Mouse (Mus musculus) CD4-positive naive resting alpha-beta T cell, adult 76 days (primary cell): ENCODE results near the gene Cryab. TPM values are rescaled to one million over a fixed set of nuclear protein-coding genes. Genes with fewer than 3 reads are reported as not detected.

Experiments used
- total RNA-seq: library from RNA; stranded (reverse); gene quantifications from one replicate; pipeline ENCODE4 v1.2.4, GENCODE M21; 2023

Cryab gene
- not detected for total RNA-seq

DNA sequence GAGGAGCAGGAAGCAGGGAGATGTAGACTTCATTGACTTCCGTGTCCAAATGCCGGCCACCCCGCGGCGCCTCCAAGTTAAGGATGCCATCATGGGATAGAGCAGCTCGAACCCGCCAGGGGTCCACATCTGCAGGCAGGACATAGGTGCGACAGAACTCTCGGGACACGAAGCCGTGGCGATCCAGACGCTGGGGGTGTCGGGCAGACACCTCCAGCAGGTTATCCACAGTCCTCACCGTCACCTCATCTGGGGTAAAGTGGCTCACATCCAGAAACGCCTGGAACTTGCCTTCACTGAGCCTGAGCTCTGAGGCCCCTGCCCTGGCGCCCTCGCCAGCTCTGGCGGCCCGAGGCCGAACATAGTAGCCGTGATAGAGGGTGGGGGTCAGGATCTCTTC, at the start of gene Cryab:
TSS of gene Cryab (plus strand) at position 3 of the 400 bp plus-strand sequence.

DNA sequence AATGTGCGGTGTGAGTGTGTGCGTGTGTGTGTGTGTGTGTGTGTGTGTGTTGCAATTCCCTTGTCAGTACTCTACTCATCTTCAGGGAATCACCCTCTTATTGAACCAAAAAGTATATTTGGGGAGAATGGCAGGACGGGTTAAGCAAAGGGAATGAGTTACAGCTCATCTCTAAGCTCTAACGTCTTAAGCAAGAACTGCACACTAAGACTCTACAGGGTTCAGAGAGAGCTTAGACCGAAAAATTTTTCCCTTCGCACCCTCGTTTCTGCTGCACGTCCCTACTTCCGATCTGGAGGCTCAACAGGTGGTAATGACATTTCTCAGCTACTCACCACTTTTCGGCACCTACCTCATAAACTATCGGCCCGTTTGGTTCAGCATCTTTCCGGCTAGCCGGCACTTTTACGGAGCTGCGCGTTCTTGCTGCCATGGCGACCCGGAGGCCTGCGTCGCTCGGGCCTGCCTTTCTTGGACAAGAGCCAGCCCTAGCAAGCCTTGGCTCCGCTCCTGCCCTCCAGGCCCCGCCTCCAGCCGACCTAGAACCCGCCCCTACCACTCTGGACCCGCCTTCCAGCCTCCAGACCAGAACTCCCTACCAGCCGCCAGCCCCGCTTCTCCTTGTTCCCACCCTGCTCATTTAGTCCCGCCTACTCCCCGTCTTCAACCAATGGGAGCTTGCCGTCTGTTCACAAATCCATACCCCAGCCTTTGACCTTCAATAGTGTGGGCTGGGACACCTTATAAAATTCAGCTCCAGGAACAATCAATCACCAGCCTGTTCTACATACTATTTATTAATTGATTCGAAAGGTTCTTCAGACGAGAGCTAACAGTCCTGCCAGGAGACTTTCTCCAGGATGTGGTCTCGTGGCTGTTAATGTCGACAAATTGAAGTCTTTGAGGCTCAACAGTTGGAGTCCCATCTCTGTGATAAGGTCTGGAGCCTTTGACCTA, 11.9 kb upstream of the Cryab start, which contains the start of gene Dixdc1:
TSS of gene Dixdc1 (minus strand) at position 604 of the 957 bp plus-strand sequence.

DNA sequence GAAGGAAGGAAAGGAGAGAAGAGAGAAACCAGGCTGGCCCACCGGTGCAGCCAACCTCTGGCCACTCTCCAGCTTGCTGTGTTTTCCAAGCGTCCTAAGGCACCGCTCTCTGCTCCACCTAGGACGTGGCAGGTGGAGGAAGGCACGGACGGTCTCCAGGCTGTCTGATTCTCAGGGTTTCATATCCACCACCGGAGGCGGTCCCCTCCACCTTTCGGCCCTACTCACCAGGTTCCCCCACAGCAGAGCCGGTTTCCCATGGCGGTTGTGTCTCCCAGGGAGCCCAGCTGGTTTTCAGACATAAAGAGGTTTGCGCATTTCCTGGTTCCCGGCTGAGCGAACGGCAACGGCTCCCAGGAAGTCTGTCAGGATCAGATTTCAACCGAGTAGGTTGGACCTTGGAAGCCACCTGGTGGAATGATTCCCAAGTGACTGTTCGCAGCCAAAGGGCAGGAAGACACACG, 4.9 kb upstream of the Cryab start, which contains the start of gene 2310030G06Rik:
TSS of gene 2310030G06Rik (minus strand) at position 323 of the 464 bp plus-strand sequence.

DNA sequence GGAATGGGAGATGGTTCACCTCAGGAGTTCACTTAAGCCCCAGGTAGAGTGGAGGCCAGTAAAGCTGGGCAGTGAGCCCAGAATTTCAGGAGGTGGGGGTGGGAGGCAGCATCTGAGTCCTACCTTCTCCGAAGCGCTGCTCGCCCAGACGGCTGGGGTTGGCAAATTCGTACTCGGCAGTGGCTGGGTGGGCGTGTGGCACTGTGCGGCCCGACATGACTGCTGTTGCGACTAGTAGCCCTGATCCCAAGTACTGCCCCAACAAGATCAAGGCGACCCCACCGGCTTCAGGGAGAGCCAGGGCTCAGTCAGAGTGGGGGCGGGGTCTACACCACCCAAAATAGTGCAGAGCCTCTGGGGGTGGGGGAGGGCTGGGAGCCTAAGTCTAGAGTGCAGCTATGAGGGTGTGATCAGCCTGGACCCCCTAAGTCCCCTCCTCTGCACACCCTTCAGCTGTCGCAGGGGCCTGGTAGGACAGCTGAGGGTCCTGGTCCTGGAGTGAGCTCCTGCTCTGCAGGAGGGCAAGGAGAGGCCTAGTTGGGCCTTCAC, 1.0 kb downstream of the Cryab start, which contains the start of gene Hspb2:
TSS of gene Hspb2 (minus strand) at position 301 of the 549 bp plus-strand sequence.

DNA sequence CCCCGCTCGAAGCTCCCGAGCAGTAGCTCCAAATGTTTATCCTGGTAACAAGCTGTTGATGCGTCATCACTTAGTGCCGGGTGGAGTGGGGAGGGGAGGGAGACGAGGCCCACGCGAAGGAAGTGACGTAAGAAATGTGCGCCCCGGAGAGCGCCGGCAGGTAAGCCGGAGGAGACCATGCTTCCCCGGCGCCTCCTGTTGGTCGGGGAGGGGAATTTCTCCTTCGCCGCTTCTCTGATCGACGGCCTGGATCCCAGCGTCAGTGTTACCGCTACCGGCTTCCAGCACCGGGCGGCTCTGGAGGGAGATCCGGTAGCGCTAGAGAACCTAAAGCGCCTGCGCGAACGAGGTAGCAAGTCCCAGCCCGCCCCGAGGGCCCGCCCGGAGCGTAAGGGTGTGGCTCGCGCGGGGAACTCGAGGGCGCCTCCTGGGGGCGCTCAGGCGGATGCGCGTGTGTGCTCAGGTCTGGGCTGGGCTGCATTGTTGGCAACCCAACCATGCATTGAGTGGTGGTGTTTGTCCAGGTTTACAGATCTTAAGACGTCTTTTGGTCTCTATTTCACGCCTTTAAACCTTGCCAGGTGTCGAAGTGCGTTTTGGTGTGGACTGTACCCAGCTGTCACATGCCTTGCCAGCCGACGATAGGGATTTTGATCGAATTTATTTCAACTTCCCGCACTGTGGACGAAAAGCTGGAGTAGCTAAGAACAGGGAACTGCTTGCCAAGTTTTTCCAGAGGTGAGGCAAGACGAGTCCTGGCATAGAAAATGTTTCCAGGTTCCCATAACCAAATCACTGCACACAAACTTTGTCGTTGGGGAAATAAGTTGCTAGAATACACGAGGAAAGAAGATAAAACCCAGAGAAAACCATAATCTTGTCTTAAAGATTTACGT, 17.2 kb downstream of the Cryab start, which contains the start of gene Fdxacb1:
TSS of gene Fdxacb1 (plus strand) at position 130 of the 896 bp plus-strand sequence.

DNA sequence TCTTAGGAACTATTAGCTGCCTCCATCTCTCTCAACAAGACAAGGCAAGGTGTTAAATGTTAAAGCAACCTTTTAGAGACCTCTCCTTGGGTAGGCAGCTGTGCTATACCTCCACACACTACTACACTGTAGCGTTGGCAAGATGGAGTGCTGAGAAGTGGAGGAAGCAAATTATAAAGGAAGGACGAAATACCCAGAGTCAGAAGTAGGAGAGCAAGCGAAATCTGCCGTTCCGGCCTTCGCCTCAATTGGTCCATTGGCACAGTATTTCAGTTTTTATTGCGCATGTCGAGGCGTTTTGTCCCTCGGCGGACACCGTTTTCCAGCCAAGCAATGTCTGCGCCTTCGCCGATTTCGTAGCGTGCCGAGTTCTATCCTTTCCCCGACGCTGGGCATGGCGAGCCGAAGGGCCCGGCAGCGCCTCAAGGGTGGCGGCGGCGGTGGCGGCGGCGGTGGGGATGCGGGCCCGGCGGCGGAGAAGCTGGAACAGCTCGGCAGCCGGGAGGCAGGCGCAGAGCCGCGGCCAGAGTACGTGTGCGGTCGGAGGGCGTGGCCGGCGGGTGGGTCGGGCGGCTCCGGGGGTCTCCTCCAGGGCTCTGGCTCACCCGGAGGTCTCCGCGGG, 24.0 kb downstream of the Cryab start, which contains the start of the genes Alg9 and 1110032A03Rik:
TSS of gene Alg9 (plus strand) at position 29 of the 622 bp plus-strand sequence.
TSS of gene 1110032A03Rik (minus strand) at position 530 of the 622 bp plus-strand sequence.

Other genes with a start within 250 kb of the Cryab start
- gene Pts, start 222.6 kb upstream of the Cryab start, total RNA-seq = 40.5 TPM
- 2.3 TPM for gene Il18, start 196.5 kb upstream of the Cryab start, total RNA-seq
- gene Bco2, start 196.1 kb upstream of the Cryab start, total RNA-seq = not detected
- gene Tex12, start 190.0 kb upstream of the Cryab start, total RNA-seq = not detected
- 52.9 TPM for gene Sdhd, start 147.5 kb upstream of the Cryab start, total RNA-seq
- 42.6 TPM for gene Timm8b, start 147.4 kb upstream of the Cryab start, total RNA-seq
- 1.7 TPM for gene Pih1d2, start 134.0 kb upstream of the Cryab start, total RNA-seq
- gene Nkapd1, start 133.9 kb upstream of the Cryab start, total RNA-seq = 32.5 TPM
- gene Dlat, start 91.5 kb upstream of the Cryab start, total RNA-seq = 27.2 TPM
- not detected for gene Dixdc1, start 11.8 kb upstream of the Cryab start, total RNA-seq
- not detected for gene 2310030G06Rik, start 4.8 kb upstream of the Cryab start, total RNA-seq
- not detected for gene Hspb2, start 1.0 kb downstream of the Cryab start, total RNA-seq
- gene Fdxacb1, start 16.9 kb downstream of the Cryab start, total RNA-seq = 7.9 TPM
- gene Alg9, start 23.7 kb downstream of the Cryab start, total RNA-seq = 20.2 TPM
- 11.1 TPM for gene 1110032A03Rik, start 24.2 kb downstream of the Cryab start, total RNA-seq
- 68.4 TPM for gene Ppp2r1b, start 94.0 kb downstream of the Cryab start, total RNA-seq